Mouse (Mus musculus) stomach, postnatal 0 days (tissue): Measurements from ENCODE around the gene Pacs2.

Experiments
- CTCF ChIP-seq: IDR thresholded peaks from 2 replicates; pipeline ENCODE4 v1.5.1; 2016; ENCODE audit warnings: antibody characterized with exemption, low read depth, mild to moderate bottlenecking, moderate library complexity
- EP300 ChIP-seq: optimal IDR thresholded peaks from 2 replicates; pipeline ENCODE3; 2016; ENCODE audit warnings: antibody characterized with exemption

GRCm38 (mm10) chr12:113035093-113035492, 20.8 kb downstream of the Pacs2 start:
- no peak for TF ChIP-seq CTCF
- TF ChIP-seq EP300: no peak
